Mouse (Mus musculus) embryonic facial prominence, embryonic 15.5 days (tissue): ENCODE data around the gene Sorcs3. TPM values are rescaled to one million over a fixed set of nuclear protein-coding genes. Genes with fewer than 3 reads are reported as not detected.

Experiments used
- ATAC-seq: fragments of 200-750 bp; cut with Nextera tagmentation; 2 replicates; pipeline ENCODE4 v1.8.0; 2017; ENCODE audit warnings: low read depth, moderate TSS enrichment; ENCODE audit not compliant: insufficient number of reproducible peaks, low FRiP score, low TSS enrichment
- H3K27ac ChIP-seq: fragments of 300-500 bp; sonication (generic); replicated peaks from 2 replicates; pipeline ENCODE4 v1.5.1; 2015; ENCODE audit warnings: mild to moderate bottlenecking, inconsistent platforms
- H3K27me3 ChIP-seq: fragments of 300-500 bp; sonication (generic); 2 replicates; pipeline ENCODE4 v1.6.1; 2015; ENCODE audit warnings: inconsistent platforms
- H3K36me3 ChIP-seq: fragments of 300-500 bp; sonication (generic); 2 replicates; pipeline ENCODE4 v1.6.1; 2015; ENCODE audit warnings: mild to moderate bottlenecking, inconsistent platforms
- H3K4me1 ChIP-seq: fragments of 300-500 bp; sonication (generic); 2 replicates; pipeline ENCODE4 v1.6.1; 2015; ENCODE audit warnings: inconsistent platforms
- H3K4me2 ChIP-seq: fragments of 300-500 bp; sonication (generic); replicated peaks from 2 replicates; pipeline ENCODE4 v1.6.1; 2015; ENCODE audit warnings: mild to moderate bottlenecking, inconsistent platforms
- H3K4me3 ChIP-seq: fragments of 300-500 bp; sonication (generic); replicated peaks from 2 replicates; pipeline ENCODE4 v1.5.1; 2015; ENCODE audit warnings: mild to moderate bottlenecking, inconsistent platforms
- H3K9ac ChIP-seq: fragments of 300-500 bp; sonication (generic); 2 replicates; pipeline ENCODE4 v1.6.1; 2015; ENCODE audit warnings: inconsistent platforms
- H3K9me3 ChIP-seq: fragments of 300-500 bp; sonication (generic); replicated peaks from 2 replicates; pipeline ENCODE4 v1.6.1; 2016; ENCODE audit warnings: inconsistent platforms
- WGBS: fragments of 180-500 bp; shearing (Covaris S2); methylation state at CpG from one replicate; pipeline ENCODE4 v1.1.7; 2015; 5-methylcytosine and 5-hydroxymethylcytosine counted together
- polyA plus RNA-seq: library from polyadenylated mRNA; unstranded; fragments of >200 nt; fragmentation: Nextera tagmentation; extraction: Ambion mirVana; gene quantifications from 2 replicates; pipeline ENCODE4 v1.2.1, GENCODE M21; 2015

Gene Sorcs3
- polyA plus RNA-seq, 1 experiment from 2014 or later, result 1.1 TPM

- ATAC-seq, result no peak
- Histone ChIP-seq H3K4me3 (no peak overlapping the region), H3K9ac (no peak overlapping the region), H3K27ac (no peak overlapping the region), H3K4me2 (no peak overlapping the region), H3K9me3 (no peaks in the 10 kb centered on the region), H3K27me3 (no peaks in the 10 kb centered on the region), H3K36me3 (no peaks in the 10 kb centered on the region), H3K4me1 (no peaks in the 10 kb centered on the region)
These were observed 338.5 kb downstream of the Sorcs3 start for GRCm38 (mm10) chr19:48544294-48544693.

GRCm38 (mm10) chr19:48545421-48546132 lies 339.8 kb downstream of the Sorcs3 start:
- Histone ChIP-seq H3K36me3 (no peaks in the 10 kb centered on the region), H3K4me2 (no peak overlapping the region), H3K4me3 (no peak overlapping the region), H3K27ac (no peak overlapping the region), H3K9me3 (no peaks in the 10 kb centered on the region), H3K27me3 (no peaks in the 10 kb centered on the region), H3K9ac (no peak overlapping the region), H3K4me1 (no peaks in the 10 kb centered on the region)
- no peak for ATAC-seq
- WGBS, result 84% methylated on average over 7 of the region's 7 CpGs

GRCm38 (mm10) chr19:48546133-48546448 lies 340.3 kb downstream of the Sorcs3 start:
- no peak for ATAC-seq
- no peak overlapping the region for H3K9ac ChIP-seq
- H3K36me3 ChIP-seq, result no peaks in the 10 kb centered on the region
- H3K27ac ChIP-seq, result no peak overlapping the region
- no peaks in the 10 kb centered on the region for H3K9me3 ChIP-seq
- WGBS, result 70% methylated on average over 2 of the region's 2 CpGs
- no peaks in the 10 kb centered on the region for H3K27me3 ChIP-seq
- no peaks in the 10 kb centered on the region for H3K4me1 ChIP-seq
- no peak overlapping the region for H3K4me3 ChIP-seq
- H3K4me2 ChIP-seq, result no peak overlapping the region

- Histone ChIP-seq H3K4me1 (no peaks in the 10 kb centered on the region), H3K9me3 (no peaks in the 10 kb centered on the region), H3K36me3 (no peaks in the 10 kb centered on the region), H3K4me3 (no peak overlapping the region), H3K27me3 (no peaks in the 10 kb centered on the region), H3K9ac (no peak overlapping the region), H3K27ac (no peak overlapping the region), H3K4me2 (no peak overlapping the region)
- no peak for ATAC-seq
- 15% methylated on average over 9 of the region's 9 CpGs for WGBS
These were observed 342.5 kb downstream of the Sorcs3 start for GRCm38 (mm10) chr19:48548143-48548881.

GRCm38 (mm10) chr19:48559432-48559831 lies 353.6 kb downstream of the Sorcs3 start:
- 55% methylated on average over 2 of the region's 2 CpGs for whole genome bisulfite sequencing

GRCm38 (mm10) chr19:48575736-48576135 lies 369.9 kb downstream of the Sorcs3 start:
- no peaks in the 10 kb centered on the region for H3K4me1 ChIP-seq
- no peaks in the 10 kb centered on the region for H3K36me3 ChIP-seq
- no peak for ATAC-seq
- 79% methylated on average over 1 of the region's 1 CpGs for WGBS
- no peak overlapping the region for H3K9ac ChIP-seq
- H3K27ac ChIP-seq, result no peak overlapping the region
- H3K4me3 ChIP-seq, result no peak overlapping the region
- H3K9me3 ChIP-seq, result no peaks in the 10 kb centered on the region
- H3K4me2 ChIP-seq, result no peak overlapping the region
- H3K27me3 ChIP-seq, result no peaks in the 10 kb centered on the region

More at GRCm38 (mm10) chr19:48559432-48559831, 353.6 kb downstream of the Sorcs3 start:
- Histone ChIP-seq H3K36me3 (no peaks in the 10 kb centered on the region), H3K4me1 (no peaks in the 10 kb centered on the region), H3K9ac (no peak overlapping the region), H3K4me3 (no peak overlapping the region), H3K9me3 (no peaks in the 10 kb centered on the region), H3K27me3 (no peaks in the 10 kb centered on the region), H3K4me2 (no peak overlapping the region), H3K27ac (no peak overlapping the region)
- no peak for ATAC-seq

GRCm38 (mm10) chr19:48577169-48577568 lies 371.3 kb downstream of the Sorcs3 start:
- Histone ChIP-seq H3K9me3 (no peaks in the 10 kb centered on the region), H3K27ac (no peak overlapping the region), H3K4me3 (no peak overlapping the region), H3K4me1 (no peaks in the 10 kb centered on the region), H3K36me3 (no peaks in the 10 kb centered on the region), H3K27me3 (no peaks in the 10 kb centered on the region), H3K9ac (no peak overlapping the region), H3K4me2 (no peak overlapping the region)
- ATAC-seq, result no peak
- 83% methylated on average over 5 of the region's 5 CpGs for WGBS

- H3K27ac ChIP-seq, result no peak overlapping the region
- H3K4me3 ChIP-seq, result no peak overlapping the region
- no peaks in the 10 kb centered on the region for H3K4me1 ChIP-seq
- no peaks in the 10 kb centered on the region for H3K27me3 ChIP-seq
- 74% methylated on average over 8 of the region's 8 CpGs for WGBS
- no peak for ATAC-seq
- no peaks in the 10 kb centered on the region for H3K36me3 ChIP-seq
- H3K9ac ChIP-seq, result no peak overlapping the region
- no peak overlapping the region for H3K4me2 ChIP-seq
- H3K9me3 ChIP-seq, result no peaks in the 10 kb centered on the region
These were observed 379.2 kb downstream of the Sorcs3 start for GRCm38 (mm10) chr19:48584938-48585560.

GRCm38 (mm10) chr19:48616951-48617350 lies 411.1 kb downstream of the Sorcs3 start:
- Histone ChIP-seq H3K36me3 (no peaks in the 10 kb centered on the region), H3K4me3 (no peak overlapping the region), H3K27ac (no peak overlapping the region), H3K9ac (no peak overlapping the region), H3K27me3 (no peaks in the 10 kb centered on the region), H3K4me2 (no peak overlapping the region), H3K9me3 (no peaks in the 10 kb centered on the region), H3K4me1 (no peaks in the 10 kb centered on the region)
- no peak for ATAC-seq
- WGBS, result 35% methylated on average over 1 of the region's 1 CpGs

GRCm38 (mm10) chr19:48630671-48631327 lies 425.0 kb downstream of the Sorcs3 start:
- WGBS, result 33% methylated on average over 6 of the region's 6 CpGs
- Histone ChIP-seq H3K4me2 (no peak overlapping the region), H3K36me3 (no peaks in the 10 kb centered on the region), H3K9ac (no peak overlapping the region), H3K27me3 (no peaks in the 10 kb centered on the region), H3K4me3 (no peak overlapping the region), H3K27ac (no peak overlapping the region), H3K9me3 (no peaks in the 10 kb centered on the region), H3K4me1 (no peaks in the 10 kb centered on the region)
- no peak for ATAC-seq

- Histone ChIP-seq H3K4me1 (no peaks in the 10 kb centered on the region), H3K27me3 (no peaks in the 10 kb centered on the region), H3K36me3 (no peaks in the 10 kb centered on the region), H3K9me3 (no peaks in the 10 kb centered on the region), H3K9ac (no peak overlapping the region), H3K27ac (no peak overlapping the region), H3K4me3 (no peak overlapping the region), H3K4me2 (no peak overlapping the region)
- WGBS, result 67% methylated on average over 4 of the region's 4 CpGs
- ATAC-seq, result no peak
These were observed 436.7 kb downstream of the Sorcs3 start for GRCm38 (mm10) chr19:48642566-48642965.
